8 mouse cellular contexts compared by ENCODE assay signal in genomic region chr10:58713855-58714788, GRCm38 (mm10). TPM values are rescaled to one million over a fixed set of nuclear protein-coding genes. Genes with fewer than 3 reads are reported as not detected.
DNase-seq lines count a peak whose midpoint lies in the region; ATAC-seq and TF ChIP-seq lines count a peak whose summit lies in the region.

No protein-coding gene starts in this region.

- no peak overlapping the region for H3K27ac ChIP-seq in hindbrain, embryonic 13.5 days
- H3K27ac ChIP-seq in liver, postnatal 0 days (ENCODE audit: low read depth): no peak overlapping the region
- H3K27ac ChIP-seq in stomach, postnatal 0 days (replicated peaks): no peak overlapping the region

- TF ChIP-seq CTCF in lung, adult 2 months (IDR thresholded peaks at IDR 0.05; ENCODE audit: insufficient read depth, low read length): no peak
- TF ChIP-seq CTCF in liver, postnatal 0 days (IDR thresholded peaks at IDR 0.05; ENCODE audit: low read depth): no peak
- TF ChIP-seq CTCF in stomach, postnatal 0 days (IDR thresholded peaks at IDR 0.05; ENCODE audit: low read depth): no peak

- no peaks in the 10 kb centered on the region for H3K4me1 ChIP-seq in lung, adult 2 months (ENCODE audit: control insufficient read depth, insufficient read depth, low read length)
- H3K4me1 ChIP-seq in hindbrain, embryonic 13.5 days (replicated peaks): peaks cover 10% of the 10 kb centered on the region
- no peaks in the 10 kb centered on the region for H3K4me1 ChIP-seq in liver, postnatal 0 days (ENCODE audit: insufficient read depth)
- no peaks in the 10 kb centered on the region for H3K4me1 ChIP-seq in stomach, postnatal 0 days (replicated peaks; ENCODE audit: control insufficient read depth, insufficient read depth)

- no peaks in the 10 kb centered on the region for H3K36me3 ChIP-seq in hindbrain, embryonic 13.5 days
- H3K36me3 ChIP-seq in liver, postnatal 0 days (replicated peaks; ENCODE audit: insufficient read depth, low read length): no peaks in the 10 kb centered on the region
- no peaks in the 10 kb centered on the region for H3K36me3 ChIP-seq in stomach, postnatal 0 days (ENCODE audit: control insufficient read depth, insufficient read depth, low read length)

- 8% methylated on average over 24 of the region's 24 CpGs for WGBS in lung, adult 2 months
- 45% methylated on average over 24 of the region's 24 CpGs for WGBS in hindbrain, embryonic 13.5 days
- WGBS in liver, postnatal 0 days (ENCODE audit: insufficient replicate concordance): 23% methylated on average over 24 of the region's 24 CpGs
- WGBS in stomach, postnatal 0 days: 13% methylated on average over 24 of the region's 24 CpGs

- no peak for TF ChIP-seq POLR2A in lung, adult 2 months (IDR thresholded peaks at IDR 0.05; ENCODE audit: borderline replicate concordance, extremely low read depth, low read depth, low read length)

- no peak for TF ChIP-seq EP300 in liver, postnatal 0 days (IDR thresholded peaks at IDR 0.05; ENCODE audit: low read depth)
- TF ChIP-seq EP300 in stomach, postnatal 0 days (optimal IDR thresholded peaks at IDR 0.05): no peak

- no peaks in the 10 kb centered on the region for H3K27me3 ChIP-seq in hindbrain, embryonic 13.5 days
- no peaks in the 10 kb centered on the region for H3K27me3 ChIP-seq in liver, postnatal 0 days (ENCODE audit: insufficient read depth, low read length)
- H3K27me3 ChIP-seq in stomach, postnatal 0 days (ENCODE audit: control insufficient read depth, insufficient read depth, low read length): no peaks in the 10 kb centered on the region

- H3K4me2 ChIP-seq in hindbrain, embryonic 13.5 days: peak overlapping the region; percentile 33
- H3K4me2 ChIP-seq in liver, postnatal 0 days (ENCODE audit: low read depth, low read length): peak overlapping the region; percentile 58
- peak overlapping the region; percentile 52 for H3K4me2 ChIP-seq in stomach, postnatal 0 days (replicated peaks; ENCODE audit: low read depth)

- H3K9me3 ChIP-seq in hindbrain, embryonic 13.5 days: 0 out of 2 replicates have a peak, but pooled peaks cover 4% of the 10 kb centered on the region
- no peaks in the 10 kb centered on the region for H3K9me3 ChIP-seq in liver, postnatal 0 days (ENCODE audit: low read length)
- no peaks in the 10 kb centered on the region for H3K9me3 ChIP-seq in stomach, postnatal 0 days (ENCODE audit: control insufficient read depth, low read length)

- no peak for DNase-seq in lung, adult 2 months
- no peak for DNase-seq in lung, postnatal 14 days
- DNase-seq in embryo, embryonic 11 days: peak; percentile 47
- DNase-seq in liver, postnatal 0 days: no peak
- no peak for DNase-seq in stomach, postnatal 0 days (ENCODE audit: low spot score)
- no peak for DNase-seq in frontal cortex, postnatal 10 days (ENCODE audit: low spot score in 2 of 2)
- no peak for DNase-seq in urinary bladder, postnatal 36 days (ENCODE audit: low spot score in 2 of 2)

- H3K9ac ChIP-seq in hindbrain, embryonic 13.5 days: no peak overlapping the region
- H3K9ac ChIP-seq in liver, postnatal 0 days (replicated peaks): no peak overlapping the region
- no peak overlapping the region for H3K9ac ChIP-seq in stomach, postnatal 0 days (ENCODE audit: low read length)

- no peak for ATAC-seq in hindbrain, embryonic 13.5 days (ENCODE audit: low FRiP score)
- no peak for ATAC-seq in liver, postnatal 0 days
- ATAC-seq in stomach, postnatal 0 days (ENCODE audit: low FRiP score, low TSS enrichment): no peak

- peak overlapping the region; percentile 39 for H3K4me3 ChIP-seq in lung, adult 2 months (replicated peaks; ENCODE audit: extremely low read depth, low read depth, low read length)
- no peak overlapping the region for H3K4me3 ChIP-seq in hindbrain, embryonic 13.5 days
- H3K4me3 ChIP-seq in liver, postnatal 0 days (ENCODE audit: low read depth, low read length): 0 out of 2 replicates have a peak overlapping the region, but pooled peaks have one; percentile 10
- peak overlapping the region; percentile 25; the same call in 1 of the 2 replicates for H3K4me3 ChIP-seq in stomach, postnatal 0 days (ENCODE audit: low read depth, low read length)

RNA-seq across cellular contexts. Expression of gene Gm17542, which starts 3.9 kb away (rescaled TPM):
- not detected in 2 replicates for polyA plus RNA-seq in lung, adult 2 months (2012; rRNA removed)
- not detected in 2 replicates for polyA plus RNA-seq in hindbrain, embryonic 13.5 days (2015; fragmentation: Nextera tagmentation; extraction: Ambion mirVana)
- polyA plus RNA-seq in liver, postnatal 0 days (2015; fragmentation: Nextera tagmentation; extraction: Ambion mirVana): not detected in 2 replicates
- polyA plus RNA-seq in stomach, postnatal 0 days (2015; fragmentation: Nextera tagmentation; extraction: Ambion mirVana): not detected in 2 replicates

RNA-seq across cellular contexts. Expression of gene Edar, which starts 38.7 kb away (rescaled TPM):
- 0.46 and 0.85 TPM in 2 replicates for polyA plus RNA-seq in lung, adult 2 months (2012; rRNA removed)
- 0.16 and 0.21 TPM in 2 replicates for polyA plus RNA-seq in hindbrain, embryonic 13.5 days (2015; fragmentation: Nextera tagmentation; extraction: Ambion mirVana)
- 0.04 TPM in 1 of 2 replicates, not detected in the other for polyA plus RNA-seq in liver, postnatal 0 days (2015; fragmentation: Nextera tagmentation; extraction: Ambion mirVana)
- 0.64 and 0.73 TPM in 2 replicates for polyA plus RNA-seq in stomach, postnatal 0 days (2015; fragmentation: Nextera tagmentation; extraction: Ambion mirVana)
